Mouse (Mus musculus): ENCODE results near the gene Gm3573. TPM values are rescaled to one million over a fixed set of nuclear protein-coding genes. Genes with fewer than 3 reads are reported as not detected.
"Not testable (repeated sequence)": the region's sequence is repeated elsewhere in the genome, so short reads cannot be mapped to it uniquely, and the experiment has no call there.

Gene Gm3573
- 1 to 10 TPM; 1.1 to 2.2 TPM for total RNA-seq (2021)
- long read RNA-seq, experiment 1: 0 reads
- long read RNA-seq, experiment 2: 0 reads

DNA sequence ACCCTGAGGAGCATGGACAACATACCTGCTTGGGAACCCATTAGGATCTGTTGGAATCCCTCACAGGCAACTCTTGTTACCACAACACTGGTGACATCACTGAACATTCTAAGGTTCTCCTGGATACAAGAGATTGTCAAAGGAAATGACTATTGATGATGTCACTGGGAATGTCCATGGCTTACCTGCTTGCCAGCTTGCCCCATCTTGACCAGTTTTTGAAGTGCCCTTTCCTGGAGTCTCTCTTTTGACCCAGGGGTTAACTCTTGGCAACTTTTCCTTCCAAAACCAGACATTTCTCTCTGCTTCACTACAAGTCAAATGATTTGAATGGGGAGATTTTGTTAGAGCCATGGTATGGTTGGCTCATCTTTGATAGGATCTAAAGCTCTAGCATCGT lies at the start of gene Gm3573:
Gene Gm3573, minus strand, starts transcription at position 101 of the 400 bp plus-strand sequence.
- DNase-seq (ENCODE audit: low spot score in 2 of 2): not testable (repeated sequence)

DNA sequence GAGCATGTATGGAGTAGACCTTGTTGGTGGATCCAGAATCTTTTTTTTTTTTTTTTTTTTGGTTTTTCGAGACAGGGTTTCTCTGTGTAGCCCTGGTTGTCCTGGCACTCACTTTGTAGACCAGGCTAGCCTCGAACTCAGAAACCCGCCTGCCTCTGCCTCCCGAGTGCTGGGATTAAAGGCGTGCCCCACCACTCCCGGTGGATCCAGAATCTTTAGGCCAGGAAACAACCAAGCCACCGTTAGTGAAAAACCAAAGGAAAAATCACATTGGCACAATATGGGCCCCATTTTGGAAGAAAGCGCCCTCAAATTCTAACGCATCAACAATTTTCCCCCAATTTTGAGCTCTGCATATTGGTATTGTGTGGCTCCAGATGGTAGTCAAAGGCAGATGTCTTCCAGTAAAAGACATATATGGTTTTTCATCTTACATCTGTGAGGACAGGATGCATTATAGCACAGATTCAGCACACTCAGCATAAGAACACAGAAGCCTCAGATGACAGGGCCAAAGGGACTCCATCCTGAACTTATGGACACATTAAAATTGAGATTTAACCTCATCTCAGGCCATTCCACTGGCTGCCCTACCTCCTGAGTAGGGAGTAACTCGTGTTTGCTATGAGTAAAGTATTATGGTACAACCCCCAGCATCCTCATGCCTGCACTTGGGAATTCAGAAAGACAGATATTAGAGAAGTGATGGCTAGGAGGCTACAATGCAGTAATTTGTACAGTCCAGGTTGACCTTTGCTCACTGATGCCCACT lies 26.4 kb upstream of the Gm3573 start:
- peak in 1 of 2 experiments; percentile 3 for DNase-seq (ENCODE audit: low spot score in 2 of 2)

DNA sequence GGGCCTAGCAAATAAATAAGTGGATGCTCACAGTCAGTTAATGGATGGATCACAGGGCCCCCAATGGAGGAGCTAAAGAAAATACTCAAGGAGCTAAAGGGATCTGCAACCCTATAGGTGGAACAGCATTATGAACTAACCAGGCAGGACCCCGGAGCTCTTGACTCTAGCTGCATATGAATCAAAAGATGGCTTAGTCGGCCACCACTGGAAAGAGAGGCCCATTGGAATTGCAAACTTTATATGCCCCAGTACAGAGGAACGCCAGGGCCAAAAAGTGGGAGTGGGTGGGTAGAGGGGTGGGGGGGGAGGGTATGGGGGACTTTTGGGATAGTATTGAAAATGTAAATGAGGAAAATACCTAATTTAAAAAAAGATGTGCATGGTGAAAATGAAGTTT lies 6.7 kb downstream of the Gm3573 start:
- not testable (repeated sequence) for DNase-seq (ENCODE audit: low spot score in 2 of 2)

DNA sequence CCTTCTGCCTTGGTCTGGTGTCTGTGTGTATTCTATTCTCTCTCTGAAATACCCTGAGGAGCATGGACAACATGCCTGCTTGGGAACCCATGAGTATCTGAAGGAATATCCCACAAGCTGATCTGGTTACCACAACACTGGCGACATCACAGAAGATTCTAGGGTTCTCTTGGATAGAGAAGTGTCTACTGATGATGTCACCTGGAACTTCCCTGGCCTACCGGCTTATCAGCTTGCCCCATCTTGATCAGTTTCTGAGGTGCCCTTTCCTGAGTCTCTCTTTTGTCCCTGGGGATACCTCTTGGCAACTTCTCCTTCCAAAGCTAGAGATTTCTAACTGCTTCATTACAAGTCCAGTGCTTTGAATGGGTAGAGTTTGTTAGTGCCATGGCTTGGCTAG lies 28.1 kb downstream of the Gm3573 start, which contains the start of gene Gm17027:
Gene Gm17027, minus strand, starts transcription at position 101 of the 400 bp plus-strand sequence.
- DNase-seq (ENCODE audit: low spot score in 2 of 2): not testable (repeated sequence)

Other genes starting within 250 kb of the Gm3573 start
- gene 1700024B05Rik, start 246.8 kb downstream of the Gm3573 start, total RNA-seq (2021): under 1 TPM in 1 of 2 experiments, not detected in 1; 0.44 TPM
- not detected for gene Gm6401, start 222.9 kb downstream of the Gm3573 start, total RNA-seq (2021)
- 1 to 10 TPM in 1 of 2 experiments, under 1 TPM in 1; 0.42 to 1.8 TPM for gene Gm3543, start 207.5 kb downstream of the Gm3573 start, total RNA-seq (2021)
- not detected for gene Gm7951, start 73.4 kb downstream of the Gm3573 start, total RNA-seq (2021)
- gene Gm17027, start 28.2 kb downstream of the Gm3573 start, total RNA-seq (2021): not detected
- not detected for gene Gm17026, start 69.3 kb upstream of the Gm3573 start, total RNA-seq (2021)
- not detected for gene Gm9611, start 106.6 kb upstream of the Gm3573 start, total RNA-seq (2021)
- gene Gm7995, start 119.4 kb upstream of the Gm3573 start, total RNA-seq (2021): not detected
- not detected for gene Gm8005, start 248.9 kb upstream of the Gm3573 start, total RNA-seq (2021)